ENCODE assay signal across 33 mouse cellular contexts in the genomic region with DNA sequence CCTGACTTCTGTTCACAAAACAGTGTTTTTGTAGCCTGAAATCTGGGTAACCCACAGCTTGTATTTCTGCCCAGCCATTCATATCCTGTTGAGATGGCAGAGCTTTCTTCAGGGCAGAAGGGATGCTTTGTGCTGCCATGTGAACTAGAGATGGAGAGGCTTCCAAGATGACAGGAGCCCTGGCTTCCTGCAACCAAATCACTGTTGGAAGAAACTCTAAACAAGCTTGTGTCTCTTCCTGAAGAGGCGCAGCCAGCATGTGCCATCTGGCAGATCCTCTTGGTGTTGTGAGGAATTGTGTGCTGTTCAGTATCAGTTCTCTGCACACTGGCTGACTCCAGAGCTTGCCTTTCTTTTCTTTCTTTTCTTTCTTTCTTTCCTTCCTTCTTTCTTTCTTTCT. TPM values are rescaled to one million over a fixed set of nuclear protein-coding genes. Genes with fewer than 3 reads are reported as not detected.
DNase-seq lines count a peak whose midpoint lies in the region; TF ChIP-seq lines count a peak whose summit lies in the region.
"Not testable (repeated sequence)": the region's sequence is repeated elsewhere in the genome, so short reads cannot be mapped to it uniquely, and the experiment has no call there.
"Had no signal": no experiment of that assay in that cellular context is flagged by ENCODE, and none has a peak within 500 bp of the region (broad histone marks: within the 10 kb centered on the region; RNA-seq: fewer than 3 reads in every experiment).

No protein-coding gene starts in this region.

- peak; percentile 8 for DNase-seq in brain, embryonic 14.5 days (ENCODE audit: low read depth)
- DNase-seq in cerebellum, adult 11-12 months = peak; percentile 72
- peak; percentile 19 for DNase-seq in cerebellum, adult 8-10 months
- DNase-seq in cerebellum, postnatal 10 days = peak; percentile 49 to 64
- DNase-seq in cerebellum, postnatal 36 days = peak; percentile 40
- DNase-seq in layer of hippocampus, adult 18-20 months (ENCODE audit: low spot score in 2 of 2) = peak; percentile 24 to 26

- not testable (repeated sequence) for TF ChIP-seq CTCF in brain, embryonic 14.5 days (IDR thresholded peaks at IDR 0.05; ENCODE audit: borderline replicate concordance, extremely low read depth, insufficient read depth, insufficient read length)

- not testable (repeated sequence) for TF ChIP-seq POLR2A in brain, embryonic 14.5 days (IDR thresholded peaks at IDR 0.05; ENCODE audit: borderline replicate concordance, extremely low read depth, insufficient read depth, insufficient read length, poor library complexity, severe bottlenecking)

RNA-seq across cellular contexts. Expression of a gene that starts 5.1 kb away (rescaled TPM):
- polyA plus RNA-seq in brain, embryonic 14.5 days (2012; rRNA removed) = not detected in 2 replicates
- total RNA-seq in layer of hippocampus, adult 18-20 months (2021) = not detected
- total RNA-seq: adrenal gland, adult 18-20 months; adrenal gland, postnatal 10 days; adrenal gland, postnatal 36 days; CH12.LX; gastrocnemius, adult 2 months; gastrocnemius, postnatal 14 days; gastrocnemius, postnatal 4 days; heart, adult 8-10 months; heart, postnatal 25 days; hematopoietic stem cell, adult 5-6 weeks had no signal
- polyA plus RNA-seq: cortical plate, adult 2 months; embryonic facial prominence, embryonic 10.5 days; embryonic facial prominence, embryonic 13.5 days; erythroblast, embryonic 14.5 days; forebrain, embryonic 12.5 days; forebrain, embryonic 16.5 days; frontal cortex, adult 2 months; G1E; heart, embryonic 11.5 days; heart, embryonic 14.5 days; heart, postnatal 0 days; hindbrain, embryonic 12.5 days; hindbrain, embryonic 15.5 days; intestine, embryonic 14.5 days; intestine, postnatal 0 days; kidney, adult 2 months; Patski had no signal

RNA-seq across cellular contexts. Expression of a gene that starts 26.2 kb away (rescaled TPM):
- polyA plus RNA-seq in brain, embryonic 14.5 days (2012; rRNA removed) = 37.6 and 43.1 TPM in 2 replicates
- total RNA-seq in layer of hippocampus, adult 18-20 months (2021) = 10 to 100 TPM; 29.0 to 30.2 TPM

RNA-seq across cellular contexts. Expression of a gene that starts 46.8 kb away (rescaled TPM):
- polyA plus RNA-seq in brain, embryonic 14.5 days (2012; rRNA removed) = 67.6 and 71.3 TPM in 2 replicates
- 10 to 100 TPM; 32.5 to 38.0 TPM for total RNA-seq in layer of hippocampus, adult 18-20 months (2021)
- polyA plus RNA-seq: erythroblast, embryonic 14.5 days had no signal

RNA-seq across cellular contexts. Expression of a gene that starts 57.9 kb away (rescaled TPM):
- 20.3 and 26.6 TPM in 2 replicates for polyA plus RNA-seq in brain, embryonic 14.5 days (2012; rRNA removed)
- total RNA-seq in layer of hippocampus, adult 18-20 months (2021) = 10 to 100 TPM; 31.3 to 36.8 TPM

Comparison
In these comparisons a context has a peak if more than half of its experiments do, and no peak if none do; other contexts are left out.
1. Peak in every context shown above with its lines: DNase-seq.
2. DNase-seq: peak in every context shown above with its lines; median percentile 72 in cerebellum, adult 11-12 months; 56 in cerebellum, postnatal 10 days; 40 in cerebellum, postnatal 36 days; 25 in layer of hippocampus, adult 18-20 months; 19 in cerebellum, adult 8-10 months; 8 in brain, embryonic 14.5 days.